Mouse (Mus musculus): ENCODE measurements around the gene Pax1.

DNA sequence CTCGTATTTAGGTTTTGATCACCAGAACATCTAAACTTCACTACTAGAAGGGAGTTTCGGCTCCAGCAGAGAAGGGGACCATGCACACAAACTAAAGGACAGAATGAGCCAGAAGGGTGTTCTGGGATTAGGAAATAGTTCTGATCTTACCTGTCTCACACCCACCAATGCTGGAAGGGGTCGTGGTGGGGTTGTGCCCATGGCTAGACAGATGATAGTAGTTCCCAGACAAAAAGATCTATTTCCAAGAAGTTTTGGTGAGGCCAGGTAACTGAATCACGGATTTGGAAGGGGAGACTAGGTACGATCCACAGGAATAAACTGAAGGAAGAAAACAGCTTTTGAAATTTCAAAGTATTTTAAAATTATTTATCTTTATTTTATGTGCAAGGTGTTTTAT lies 8.4 kb downstream of the Pax1 start:
- TF ChIP-seq CTCF (IDR thresholded peaks at IDR 0.05; ENCODE audit: control insufficient read depth, insufficient read depth, low read length), result no peak
- no peak for TF ChIP-seq POLR2A (IDR thresholded peaks at IDR 0.05; ENCODE audit: borderline replicate concordance, control insufficient read depth, low read depth, low read length)
